Mouse (Mus musculus) neural tube, embryonic 13.5 days (tissue): Measurements from ENCODE around the gene Pten. TPM values are rescaled to one million over a fixed set of nuclear protein-coding genes. Genes with fewer than 3 reads are reported as not detected.

Experiments used
- ATAC-seq: fragments of 200-750 bp; cut with Nextera tagmentation; 2 replicates; pipeline ENCODE4 v1.8.0; 2017; ENCODE audit warnings: low read depth, mild to moderate bottlenecking, moderate TSS enrichment, moderate library complexity
- H3K27ac ChIP-seq: fragments of 300-500 bp; sonication (generic); replicated peaks from 2 replicates; pipeline ENCODE4 v1.5.1; 2015; ENCODE audit warnings: moderate library complexity, mild to moderate bottlenecking, inconsistent platforms
- H3K27me3 ChIP-seq: fragments of 300-500 bp; sonication (generic); 2 replicates; pipeline ENCODE4 v1.6.1; 2015; ENCODE audit warnings: mild to moderate bottlenecking, inconsistent platforms
- H3K36me3 ChIP-seq: fragments of 300-500 bp; sonication (generic); 2 replicates; pipeline ENCODE4 v1.6.1; 2015; ENCODE audit warnings: mild to moderate bottlenecking, inconsistent platforms
- H3K4me1 ChIP-seq: fragments of 300-500 bp; sonication (generic); replicated peaks from 2 replicates; pipeline ENCODE4 v1.6.1; 2015; ENCODE audit warnings: inconsistent platforms
- H3K4me2 ChIP-seq: fragments of 300-500 bp; sonication (generic); 2 replicates; pipeline ENCODE4 v1.6.1; 2015; ENCODE audit warnings: inconsistent platforms, mild to moderate bottlenecking, moderate library complexity
- H3K4me3 ChIP-seq: fragments of 300-500 bp; sonication (generic); 2 replicates; pipeline ENCODE4 v1.5.1; 2015; ENCODE audit warnings: mild to moderate bottlenecking, inconsistent platforms
- H3K9ac ChIP-seq: fragments of 300-500 bp; sonication (generic); 2 replicates; pipeline ENCODE4 v1.6.1; 2015; ENCODE audit warnings: moderate library complexity, mild to moderate bottlenecking, inconsistent platforms
- H3K9me3 ChIP-seq: fragments of 300-500 bp; sonication (generic); 2 replicates; pipeline ENCODE4 v1.6.1; 2016; ENCODE audit warnings: inconsistent platforms
- WGBS: fragments of 180-500 bp; shearing (Covaris S2); methylation state at CpG from one replicate; pipeline ENCODE4 v1.1.7; 2015; 5-methylcytosine and 5-hydroxymethylcytosine counted together
- polyA plus RNA-seq: library from polyadenylated mRNA; unstranded; fragments of >200 nt; fragmentation: Nextera tagmentation; extraction: Ambion mirVana; gene quantifications from 2 replicates; pipeline ENCODE4 v1.2.1, GENCODE M21; 2015

The Pten gene
- polyA plus RNA-seq, 1 experiment from 2014 or later = 10.0 TPM

- peak; percentile 86 for ATAC-seq
- H3K4me3 ChIP-seq = peak overlapping the region; percentile 96
- H3K4me1 ChIP-seq = peaks cover 34% of the 10 kb centered on the region
- no peaks in the 10 kb centered on the region for H3K9me3 ChIP-seq
- H3K27me3 ChIP-seq = no peaks in the 10 kb centered on the region
- H3K27ac ChIP-seq = peak overlapping the region; percentile 99
- H3K36me3 ChIP-seq = no peaks in the 10 kb centered on the region
- under 1% methylated on average over 53 of the region's 53 CpGs for WGBS
- H3K9ac ChIP-seq = peak overlapping the region; percentile 93
- H3K4me2 ChIP-seq = peak overlapping the region; percentile 94
Observed at GRCm38 (mm10) chr19:32755792-32756635, 1.3 kb upstream of the Pten start.

GRCm38 (mm10) chr19:32756636-32756899 is 729 bp upstream of the Pten start:
- H3K27ac ChIP-seq = peak overlapping the region; percentile 99
- peak; percentile 73 for ATAC-seq
- no peaks in the 10 kb centered on the region for H3K9me3 ChIP-seq
- no peaks in the 10 kb centered on the region for H3K27me3 ChIP-seq
- peak overlapping the region; percentile 93 for H3K9ac ChIP-seq
- peaks cover 38% of the 10 kb centered on the region for H3K4me1 ChIP-seq
- WGBS = 0% methylated on average over 14 of the region's 14 CpGs
- H3K4me3 ChIP-seq = peak overlapping the region; percentile 96
- no peaks in the 10 kb centered on the region for H3K36me3 ChIP-seq
- H3K4me2 ChIP-seq = peak overlapping the region; percentile 94

DNA sequence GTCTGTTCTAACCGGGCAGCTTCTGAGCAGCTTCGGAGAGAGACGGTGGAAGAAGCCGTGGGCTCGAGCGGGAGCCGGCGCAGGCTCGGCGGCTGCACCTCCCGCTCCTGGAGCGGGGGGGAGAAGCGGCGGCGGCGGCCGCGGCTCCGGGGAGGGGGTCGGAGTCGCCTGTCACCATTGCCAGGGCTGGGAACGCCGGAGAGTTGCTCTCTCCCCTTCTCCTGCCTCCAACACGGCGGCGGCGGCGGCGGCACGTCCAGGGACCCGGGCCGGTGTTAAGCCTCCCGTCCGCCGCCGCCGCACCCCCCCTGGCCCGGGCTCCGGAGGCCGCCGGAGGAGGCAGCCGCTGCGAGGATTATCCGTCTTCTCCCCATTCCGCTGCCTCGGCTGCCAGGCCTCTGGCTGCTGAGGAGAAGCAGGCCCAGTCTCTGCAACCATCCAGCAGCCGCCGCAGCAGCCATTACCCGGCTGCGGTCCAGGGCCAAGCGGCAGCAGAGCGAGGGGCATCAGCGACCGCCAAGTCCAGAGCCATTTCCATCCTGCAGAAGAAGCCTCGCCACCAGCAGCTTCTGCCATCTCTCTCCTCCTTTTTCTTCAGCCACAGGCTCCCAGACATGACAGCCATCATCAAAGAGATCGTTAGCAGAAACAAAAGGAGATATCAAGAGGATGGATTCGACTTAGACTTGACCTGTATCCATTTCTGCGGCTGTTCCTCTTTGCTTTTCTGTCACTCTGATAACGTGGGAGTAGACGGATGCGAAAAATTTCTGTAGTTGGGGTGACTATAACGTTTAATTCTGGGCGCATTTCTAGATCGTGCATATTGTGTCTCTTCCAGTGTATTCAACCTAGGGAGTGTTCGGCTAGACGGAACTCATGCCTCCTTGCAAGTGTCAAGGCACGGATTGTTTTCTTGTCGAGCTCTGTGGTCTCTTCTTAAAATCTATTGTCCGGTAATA is 815 bp downstream of the Pten start:
- peak; percentile 12 for ATAC-seq
- WGBS = under 1% methylated on average over 58 of the region's 69 CpGs
- peak overlapping the region; percentile 99 for H3K27ac ChIP-seq

DNA sequence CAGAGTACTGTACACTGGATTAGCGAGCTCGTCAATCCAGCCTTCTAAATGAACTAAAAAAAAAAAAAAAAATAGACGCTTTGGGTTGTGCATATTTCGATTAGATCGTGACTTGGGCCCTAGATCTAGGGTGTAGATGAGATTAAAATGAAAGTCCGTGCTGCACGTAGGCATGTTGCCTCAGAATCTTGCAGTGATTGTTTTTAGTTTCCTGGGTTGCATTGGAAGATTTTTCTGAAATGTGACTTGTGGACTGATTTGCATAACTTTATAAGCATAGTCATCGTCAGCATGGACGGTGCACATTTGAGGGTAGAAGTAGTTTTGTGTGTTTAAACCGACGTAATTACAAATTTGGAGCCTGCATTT is 1.5 kb downstream of the Pten start:
- 1% methylated on average over 11 of the region's 11 CpGs for WGBS
- no peak for ATAC-seq

More for the DNA sequence above, 815 bp downstream of the Pten start:
- H3K27me3 ChIP-seq = no peaks in the 10 kb centered on the region
- H3K4me2 ChIP-seq = peak overlapping the region; percentile 96
- H3K9me3 ChIP-seq = no peaks in the 10 kb centered on the region
- H3K9ac ChIP-seq = peak overlapping the region; percentile 100
- H3K4me3 ChIP-seq = peak overlapping the region; percentile 96
- peaks cover 49% of the 10 kb centered on the region for H3K4me1 ChIP-seq
- H3K36me3 ChIP-seq = no peaks in the 10 kb centered on the region

DNA sequence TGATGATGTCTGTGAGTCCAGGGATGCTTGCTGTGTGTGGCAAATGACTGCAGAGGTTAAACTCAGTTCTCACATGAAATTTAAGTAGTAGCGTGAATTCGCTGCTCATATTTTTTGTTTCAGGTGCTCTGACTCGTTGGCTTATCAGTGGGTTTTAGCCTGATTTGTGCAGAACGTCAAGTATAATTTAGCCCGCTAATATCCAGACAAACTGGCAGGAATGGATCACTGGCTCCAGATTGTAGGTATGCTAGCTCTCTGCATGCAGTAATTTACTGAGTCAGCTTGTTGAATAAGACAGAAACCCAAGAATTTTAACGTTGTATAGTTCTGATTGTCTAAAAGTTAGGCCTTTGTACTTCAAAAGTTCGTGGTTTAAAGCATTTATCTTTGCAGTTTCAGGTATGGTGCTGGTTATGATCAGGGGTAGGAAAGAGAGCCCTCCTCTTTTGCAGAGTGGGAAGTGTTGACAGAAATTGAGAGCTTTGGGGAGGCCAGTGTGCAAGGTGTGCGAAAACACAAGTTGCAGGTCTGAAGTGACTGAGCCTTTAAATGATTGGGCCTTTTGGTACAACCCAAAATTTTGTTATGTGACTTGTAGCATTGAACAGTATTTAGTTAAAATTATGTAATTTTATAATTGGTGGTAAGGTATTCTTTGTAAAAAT is 2.2 kb downstream of the Pten start:
- Histone ChIP-seq H3K4me3 (peak overlapping the region; percentile 96), H3K27me3 (no peaks in the 10 kb centered on the region), H3K36me3 (no peaks in the 10 kb centered on the region), H3K9ac (peak overlapping the region; percentile 100), H3K27ac (no peak overlapping the region), H3K9me3 (no peaks in the 10 kb centered on the region), H3K4me2 (peak overlapping the region; percentile 96), H3K4me1 (peaks cover 58% of the 10 kb centered on the region)
- ATAC-seq = no peak
- WGBS = 3% methylated on average over 8 of the region's 8 CpGs

More for the DNA sequence above, 1.5 kb downstream of the Pten start:
- Histone ChIP-seq H3K4me1 (peaks cover 54% of the 10 kb centered on the region), H3K27me3 (no peaks in the 10 kb centered on the region), H3K4me3 (peak overlapping the region; percentile 96), H3K36me3 (no peaks in the 10 kb centered on the region), H3K9me3 (no peaks in the 10 kb centered on the region), H3K4me2 (peak overlapping the region; percentile 96), H3K27ac (peak overlapping the region; percentile 99), H3K9ac (peak overlapping the region; percentile 100)

DNA sequence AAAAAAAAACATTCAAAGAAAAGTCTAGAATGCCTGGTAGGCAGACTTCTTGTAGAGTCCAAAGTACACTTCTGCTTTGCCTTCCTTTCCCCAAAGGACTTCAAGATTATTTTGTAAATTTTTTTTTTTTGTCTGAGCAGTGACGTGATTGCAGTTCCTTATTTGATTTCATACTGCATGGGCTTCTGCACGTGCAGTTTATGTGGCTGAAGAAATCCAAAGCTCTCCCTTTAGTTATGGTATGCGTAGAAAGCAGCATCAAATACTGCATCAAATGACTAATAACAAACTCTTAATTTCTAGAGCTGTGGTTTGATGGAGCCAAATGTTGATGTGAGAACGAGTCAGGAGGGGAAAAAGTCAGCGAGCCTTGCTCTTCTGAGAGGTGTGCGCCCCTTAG is 3.2 kb downstream of the Pten start:
- peak overlapping the region; percentile 96 for H3K4me3 ChIP-seq
- H3K27ac ChIP-seq = no peak overlapping the region
- no peaks in the 10 kb centered on the region for H3K36me3 ChIP-seq
- H3K4me1 ChIP-seq = peaks cover 52% of the 10 kb centered on the region
- peak overlapping the region; percentile 66 for H3K9ac ChIP-seq
- H3K9me3 ChIP-seq = no peaks in the 10 kb centered on the region
- WGBS = 31% methylated on average over 6 of the region's 6 CpGs
- H3K4me2 ChIP-seq = peak overlapping the region; percentile 96
- no peaks in the 10 kb centered on the region for H3K27me3 ChIP-seq
- ATAC-seq = no peak

GRCm38 (mm10) chr19:32761162-32761561 is 3.9 kb downstream of the Pten start:
- H3K27ac ChIP-seq = no peak overlapping the region
- no peaks in the 10 kb centered on the region for H3K9me3 ChIP-seq
- no peaks in the 10 kb centered on the region for H3K36me3 ChIP-seq
- 63% methylated on average over 4 of the region's 4 CpGs for WGBS
- no peak for ATAC-seq
- no peaks in the 10 kb centered on the region for H3K27me3 ChIP-seq
- H3K4me1 ChIP-seq = peaks cover 54% of the 10 kb centered on the region
- H3K4me2 ChIP-seq = peak overlapping the region; percentile 96
- H3K4me3 ChIP-seq = peak overlapping the region; percentile 96
- H3K9ac ChIP-seq = no peak overlapping the region

DNA sequence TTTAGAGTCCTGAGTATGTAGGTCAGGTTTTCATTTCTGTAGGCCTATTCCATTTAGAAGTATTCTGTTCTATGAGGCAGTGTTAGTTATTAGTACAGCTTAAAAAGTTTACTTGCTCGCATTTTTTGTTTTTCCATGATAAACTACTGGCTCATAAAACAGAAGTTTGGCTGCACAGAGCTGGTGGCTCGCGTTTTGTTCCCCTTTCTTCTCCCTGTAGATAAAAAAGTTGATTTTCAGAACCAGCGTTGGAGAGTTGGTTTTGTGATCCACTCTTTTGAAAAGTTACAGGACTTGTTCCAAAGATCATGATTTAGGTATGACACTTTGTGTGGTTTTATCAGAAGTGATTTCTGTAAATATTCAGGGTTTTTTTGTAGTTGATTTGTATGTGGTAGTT is 5.2 kb downstream of the Pten start:
- Histone ChIP-seq H3K27me3 (no peaks in the 10 kb centered on the region), H3K9me3 (no peaks in the 10 kb centered on the region), H3K36me3 (no peaks in the 10 kb centered on the region), H3K27ac (no peak overlapping the region), H3K4me3 (no peak overlapping the region), H3K4me2 (peak overlapping the region; percentile 30), H3K4me1 (peaks cover 62% of the 10 kb centered on the region), H3K9ac (no peak overlapping the region)
- ATAC-seq = no peak
- 89% methylated on average over 4 of the region's 4 CpGs for WGBS

DNA sequence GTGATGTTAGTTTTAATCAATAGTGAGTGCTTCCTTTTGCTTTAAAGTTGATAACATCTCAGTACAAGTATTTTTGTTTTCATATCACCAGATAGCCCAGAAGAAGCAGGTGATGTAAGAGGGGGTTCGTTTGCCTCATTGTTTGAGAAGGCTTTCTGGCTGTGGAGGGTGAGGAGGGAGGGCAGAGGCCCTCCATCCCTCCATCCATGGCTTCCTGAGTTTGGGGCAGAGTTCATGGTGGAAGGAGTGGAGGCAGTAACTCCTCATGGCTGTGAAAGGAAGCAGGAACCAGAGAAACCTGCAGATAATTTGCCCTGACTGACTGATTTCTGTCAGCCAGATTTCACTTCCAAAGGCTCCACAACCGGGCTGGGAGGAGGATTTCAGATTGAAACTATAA is 21.1 kb downstream of the Pten start:
- H3K4me3 ChIP-seq = no peak overlapping the region
- H3K9ac ChIP-seq = no peak overlapping the region
- H3K27ac ChIP-seq = no peak overlapping the region
- H3K4me1 ChIP-seq = peaks cover 14% of the 10 kb centered on the region
- H3K36me3 ChIP-seq = 0 out of 2 replicates have a peak, but pooled peaks cover 8% of the 10 kb centered on the region
- no peaks in the 10 kb centered on the region for H3K27me3 ChIP-seq
- no peak for ATAC-seq
- 54% methylated on average over 2 of the region's 2 CpGs for WGBS
- no peaks in the 10 kb centered on the region for H3K9me3 ChIP-seq
- H3K4me2 ChIP-seq = no peak overlapping the region

- no peaks in the 10 kb centered on the region for H3K27me3 ChIP-seq
- no peak overlapping the region for H3K27ac ChIP-seq
- 70% methylated on average over 3 of the region's 3 CpGs for WGBS
- no peak for ATAC-seq
- no peak overlapping the region for H3K4me3 ChIP-seq
- H3K9me3 ChIP-seq = no peaks in the 10 kb centered on the region
- no peak overlapping the region for H3K4me2 ChIP-seq
- H3K4me1 ChIP-seq = peaks cover 14% of the 10 kb centered on the region
- no peak overlapping the region for H3K9ac ChIP-seq
- H3K36me3 ChIP-seq = 0 out of 2 replicates have a peak, but pooled peaks cover 4% of the 10 kb centered on the region
Observed at GRCm38 (mm10) chr19:32779131-32779530, 21.8 kb downstream of the Pten start.

DNA sequence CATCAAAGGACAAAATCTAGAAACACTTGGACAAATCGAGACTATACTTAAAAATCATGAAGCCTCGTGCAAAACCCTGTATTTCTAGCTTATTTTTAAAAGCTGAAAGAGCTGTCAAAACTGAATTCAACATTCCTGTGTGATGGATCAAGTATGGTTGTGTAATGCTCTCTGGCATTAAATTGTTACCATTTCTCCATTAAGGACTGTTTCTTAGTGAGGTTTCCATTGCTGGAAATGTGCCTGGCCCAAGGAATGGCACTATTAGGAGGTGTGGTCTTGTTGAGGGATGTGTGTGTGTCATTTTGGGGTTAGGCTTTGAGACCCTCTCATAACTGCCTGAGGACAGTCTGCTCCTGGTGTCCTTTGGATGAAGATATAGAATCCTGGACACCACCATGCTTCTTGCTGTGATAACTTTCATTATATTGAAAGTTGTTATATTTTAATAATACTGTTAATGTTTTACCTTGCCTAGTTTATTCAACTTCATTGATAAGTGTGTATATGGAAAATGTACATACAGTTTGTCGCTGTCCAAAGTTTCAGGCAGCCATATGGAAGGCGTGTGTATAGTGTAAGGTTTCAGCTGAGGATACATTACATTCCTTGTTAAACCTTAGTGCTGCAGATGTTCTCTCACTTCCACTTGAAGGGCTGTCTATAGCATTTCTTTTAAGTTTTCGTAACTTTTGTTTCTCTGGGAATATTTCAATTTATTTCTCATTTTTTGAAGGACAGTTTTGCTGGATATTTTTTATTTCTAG is 24.2 kb downstream of the Pten start:
- 0 out of 2 replicates have a peak, but pooled peaks cover 9% of the 10 kb centered on the region for H3K36me3 ChIP-seq
- peaks cover 14% of the 10 kb centered on the region for H3K4me1 ChIP-seq
- H3K9me3 ChIP-seq = no peaks in the 10 kb centered on the region
- ATAC-seq = no peak
- no peak overlapping the region for H3K27ac ChIP-seq
- no peaks in the 10 kb centered on the region for H3K27me3 ChIP-seq
- 93% methylated on average over 5 of the region's 5 CpGs for WGBS
- no peak overlapping the region for H3K4me2 ChIP-seq
- no peak overlapping the region for H3K4me3 ChIP-seq
- no peak overlapping the region for H3K9ac ChIP-seq
